Mouse (Mus musculus) MEL (cell line): ENCODE results near the gene Dennd1a.

Source experiments
- CTCF ChIP-seq, 3 experiments: IDR thresholded peaks in 2 of 3; conservative IDR thresholded peaks in 1 of 3; 2 replicates each; pipeline ENCODE4 v1.5.1; 2011 to 2012; ENCODE audit warnings: low read length in 3 of 3, low read depth in 2 of 3, mild to moderate bottlenecking in 2 of 3, improper control_type of control experiment in 1 of 3, inconsistent platforms in 1 of 3, mixed read lengths in 1 of 3, moderate library complexity in 1 of 3; ENCODE audit not compliant: control insufficient read depth in 1 of 3, insufficient read depth in 1 of 3, poor library complexity in 1 of 3, severe bottlenecking in 1 of 3
- E2F4 ChIP-seq: IDR thresholded peaks from 2 replicates; pipeline ENCODE4 v1.6.1; 2011; ENCODE audit warnings: low read depth, low read length, improper control_type of control experiment, borderline replicate concordance
- GATA1 ChIP-seq: IDR thresholded peaks from 2 replicates; pipeline ENCODE4 v1.6.1; 2011; ENCODE audit warnings: low read depth, low read length, improper control_type of control experiment
- KAT2A ChIP-seq: conservative IDR thresholded peaks from 2 replicates; pipeline ENCODE4 v1.6.1; 2012; ENCODE audit warnings: low read depth, low read length, improper control_type of control experiment, inconsistent platforms
- MAFK ChIP-seq: IDR thresholded peaks from 2 replicates; pipeline ENCODE4 v1.6.1; 2011; ENCODE audit warnings: low read depth, mild to moderate bottlenecking, low read length, improper control_type of control experiment, borderline replicate concordance
- MAX ChIP-seq: IDR thresholded peaks from 2 replicates; pipeline ENCODE4 v1.6.1; 2011; ENCODE audit warnings: low read length, improper control_type of control experiment
- MEF2A ChIP-seq: IDR thresholded peaks from 2 replicates; pipeline ENCODE4 v1.6.1; 2014; ENCODE audit warnings: low read depth, mild to moderate bottlenecking, inconsistent platforms, low read length, improper control_type of control experiment; ENCODE audit not compliant: poor library complexity, insufficient replicate concordance, severe bottlenecking; ENCODE audit errors: extremely low read depth
- MYB ChIP-seq: IDR thresholded peaks from 2 replicates; pipeline ENCODE4 v1.6.1; 2011; ENCODE audit warnings: mild to moderate bottlenecking, low read depth, low read length, improper control_type of control experiment
- MYC ChIP-seq: IDR thresholded peaks from 2 replicates; pipeline ENCODE4 v1.6.1; 2011; ENCODE audit warnings: low read depth, mild to moderate bottlenecking, low read length, improper control_type of control experiment, moderate library complexity
- POLR2A ChIP-seq, 2 experiments: IDR thresholded peaks; 2 replicates each; pipeline ENCODE4 v1.6.1; 2011 to 2012; ENCODE audit warnings: low read length in 2 of 2, mild to moderate bottlenecking in 2 of 2, control low read depth in 1 of 2, improper control_type of control experiment in 1 of 2, low read depth in 1 of 2, moderate library complexity in 1 of 2; ENCODE audit not compliant: control insufficient read depth in 1 of 2, insufficient read depth in 1 of 2, poor library complexity in 1 of 2
- POLR2AphosphoS2 ChIP-seq: IDR thresholded peaks from 2 replicates; pipeline ENCODE4 v1.6.1; 2011; ENCODE audit warnings: low read length, improper control_type of control experiment
- TBP ChIP-seq: IDR thresholded peaks from 2 replicates; pipeline ENCODE4 v1.8.0; 2011; ENCODE audit warnings: low read depth, low read length, improper control_type of control experiment
- TCF12 ChIP-seq: IDR thresholded peaks from 2 replicates; pipeline ENCODE4 v1.6.1; 2014; ENCODE audit warnings: low read depth, mild to moderate bottlenecking, inconsistent platforms, low read length, improper control_type of control experiment, moderate library complexity
- USF1 ChIP-seq: IDR thresholded peaks from 2 replicates; pipeline ENCODE4 v1.6.1; 2014; ENCODE audit warnings: low read depth, mild to moderate bottlenecking, inconsistent platforms, low read length, improper control_type of control experiment, moderate library complexity

DNA sequence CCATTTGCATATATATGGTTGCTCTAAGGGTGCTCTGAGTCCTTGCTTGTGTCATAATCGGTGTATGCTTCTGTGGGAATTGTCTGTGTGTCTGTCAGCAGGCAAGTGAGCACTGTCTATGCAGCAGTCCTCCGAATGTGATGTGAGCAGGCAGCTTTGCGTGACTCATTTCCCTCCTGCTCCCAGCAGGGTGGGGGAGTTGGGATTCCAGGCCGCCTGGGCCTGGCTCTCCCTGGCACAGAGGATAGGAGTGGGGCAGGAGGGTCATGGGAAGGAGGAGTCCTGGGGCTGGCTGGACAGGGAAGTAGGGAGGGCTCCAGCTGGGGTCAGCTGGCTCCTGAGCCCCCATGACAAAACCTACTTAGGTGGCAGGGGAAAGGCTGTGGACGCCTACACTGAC is 502.7 kb downstream of the Dennd1a start:
- TF ChIP-seq GATA1: no peak
- no peak for TF ChIP-seq CTCF (IDR thresholded peaks at IDR 0.05 in 2 of 3, conservative IDR thresholded peaks at IDR 0.05 in 1 of 3; ENCODE audit: control insufficient read depth in 1 of 3, insufficient read depth in 1 of 3, low read depth in 2 of 3, low read length in 3 of 3, poor library complexity in 1 of 3, severe bottlenecking in 1 of 3)
- TF ChIP-seq POLR2AphosphoS2: no peak
- no peak for TF ChIP-seq KAT2A
- no peak for TF ChIP-seq POLR2A (IDR thresholded peaks at IDR 0.05; ENCODE audit: control insufficient read depth in 1 of 2, insufficient read depth in 1 of 2, low read depth in 1 of 2, low read length in 2 of 2, poor library complexity in 1 of 2)
- TF ChIP-seq MAX: no peak
- TF ChIP-seq TCF12: no peak
- no peak for TF ChIP-seq MAFK
- TF ChIP-seq MEF2A: no peak
- no peak for TF ChIP-seq MYB
- no peak for TF ChIP-seq TBP
- no peak for TF ChIP-seq E2F4
- TF ChIP-seq MYC: no peak
- TF ChIP-seq USF1: no peak
